Mouse (Mus musculus) erythroblast, embryonic 14.5 days (primary cell): ENCODE measurements around the gene Ccnk.

Experiments used
- GATA1 ChIP-seq: IDR thresholded peaks from 2 replicates; pipeline ENCODE4 v1.6.1; 2012; ENCODE audit warnings: low read length, inconsistent platforms, mixed read lengths
- TAL1 ChIP-seq: IDR thresholded peaks from 3 replicates; pipeline ENCODE4 v1.6.1; 2012; ENCODE audit warnings: low read length, inconsistent platforms, mixed read lengths

DNA sequence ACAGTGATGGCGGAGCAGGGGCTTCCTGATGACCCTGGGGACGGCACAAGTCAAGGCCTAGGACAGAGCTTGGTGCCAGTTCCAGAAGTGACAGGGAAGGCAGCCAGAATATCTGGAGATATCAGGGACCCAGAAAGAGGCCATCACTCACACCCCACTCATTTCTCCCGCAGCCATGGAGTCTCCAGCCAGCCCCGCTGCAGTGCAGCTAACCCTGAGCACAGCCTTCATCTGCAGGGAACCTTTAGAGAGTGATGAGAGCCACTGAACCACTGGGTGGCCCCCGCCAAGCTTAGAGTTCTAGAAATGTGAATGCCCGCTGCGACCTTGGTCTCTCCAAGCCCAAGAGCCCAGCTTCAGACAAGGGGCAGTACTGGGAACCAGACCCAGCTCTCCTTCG is 69.6 kb downstream of the Ccnk start:
- TF ChIP-seq TAL1 = no peak
- no peak for TF ChIP-seq GATA1
